Mouse (Mus musculus) erythroblast, embryonic 14.5 days (primary cell): ENCODE results near the gene Prkcb. TPM values are rescaled to one million over a fixed set of nuclear protein-coding genes. Genes with fewer than 3 reads are reported as not detected.

Experiments used
- H3K27me3 ChIP-seq: 2 replicates; pipeline ENCODE4 v1.6.1; 2012; ENCODE audit warnings: inconsistent platforms; ENCODE audit not compliant: control insufficient read depth
- H3K36me3 ChIP-seq: 2 replicates; pipeline ENCODE4 v1.6.1; 2012; ENCODE audit warnings: mild to moderate bottlenecking, inconsistent platforms; ENCODE audit not compliant: control insufficient read depth
- H3K4me1 ChIP-seq: 2 replicates; pipeline ENCODE4 v1.6.1; 2012; ENCODE audit warnings: inconsistent platforms; ENCODE audit not compliant: control insufficient read depth
- H3K4me3 ChIP-seq: replicated peaks from 2 replicates; pipeline ENCODE3; 2012; ENCODE audit warnings: moderate library complexity, mild to moderate bottlenecking, inconsistent platforms
- H3K9me3 ChIP-seq: 2 replicates; pipeline ENCODE4 v1.6.1; 2012; ENCODE audit warnings: low read length, inconsistent platforms, mixed read lengths; ENCODE audit not compliant: control insufficient read depth
- GATA1 ChIP-seq: IDR thresholded peaks from 2 replicates; pipeline ENCODE4 v1.6.1; 2012; ENCODE audit warnings: low read length, inconsistent platforms, mixed read lengths
- TAL1 ChIP-seq: IDR thresholded peaks from 3 replicates; pipeline ENCODE4 v1.6.1; 2012; ENCODE audit warnings: low read length, inconsistent platforms, mixed read lengths
- polyA plus RNA-seq: library from polyadenylated mRNA; stranded (reverse); fragments of >175 nt; gene quantifications from 2 replicates; pipeline ENCODE4 v1.2.3, GENCODE M21; 2012

Gene Prkcb
- polyA plus RNA-seq, 1 experiment, result not detected

DNA sequence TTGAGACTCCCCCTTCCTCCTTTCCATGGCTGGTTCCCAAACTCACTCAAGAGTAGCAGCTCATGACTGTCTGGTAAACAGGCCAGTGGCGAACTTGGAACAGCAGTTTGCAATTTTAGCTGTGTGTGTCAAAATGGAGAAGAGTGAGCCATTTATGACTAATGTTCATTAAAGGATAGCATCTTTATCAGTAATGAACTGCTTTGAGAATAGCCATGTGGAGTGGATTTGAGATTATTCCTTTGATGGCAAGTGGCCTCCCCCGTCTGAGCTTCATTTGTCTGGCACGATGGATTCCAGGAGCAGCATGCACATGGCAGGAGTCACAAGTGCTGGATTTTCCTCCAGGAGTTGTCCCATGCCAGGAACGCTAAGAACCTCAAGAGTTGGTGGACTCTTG lies 281.9 kb downstream of the Prkcb start:
- Histone ChIP-seq H3K4me1 (no peaks in the 10 kb centered on the region), H3K9me3 (peaks cover 2% of the 10 kb centered on the region; the same call in 1 of the 2 replicates), H3K4me3 (no peak overlapping the region), H3K27me3 (no peaks in the 10 kb centered on the region), H3K36me3 (no peaks in the 10 kb centered on the region)
- TF ChIP-seq TAL1 (no peak), GATA1 (no peak)

DNA sequence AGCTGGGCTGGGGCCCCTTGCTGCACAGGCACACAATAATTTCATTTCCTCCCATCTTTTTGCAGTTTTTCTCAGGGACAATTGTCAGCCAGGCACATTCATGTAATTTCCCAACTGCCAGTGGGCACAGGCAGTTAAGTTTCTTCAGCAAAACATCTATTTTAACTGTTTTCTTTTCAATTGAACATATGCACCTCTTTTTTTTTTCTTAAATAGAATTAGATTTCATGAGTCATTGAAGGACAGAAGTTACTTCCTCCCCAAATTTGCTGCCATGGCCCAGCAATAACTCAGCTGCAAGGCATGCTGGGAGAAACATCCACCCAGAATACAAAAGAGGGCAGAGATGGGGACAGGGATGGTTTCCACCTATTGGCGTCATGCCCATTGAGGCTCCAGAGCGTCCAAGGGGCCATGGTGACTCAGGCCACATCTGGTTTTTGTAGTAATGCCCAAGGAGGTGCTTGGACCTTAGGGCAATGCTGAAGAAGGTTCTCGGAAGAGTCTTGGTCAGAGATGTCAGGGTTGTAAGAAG lies 284.6 kb downstream of the Prkcb start:
- TF ChIP-seq TAL1 (no peak), GATA1 (no peak)
- peaks cover 2% of the 10 kb centered on the region; the same call in 1 of the 2 replicates for H3K9me3 ChIP-seq
- no peaks in the 10 kb centered on the region for H3K4me1 ChIP-seq
- H3K36me3 ChIP-seq, result no peaks in the 10 kb centered on the region
- H3K27me3 ChIP-seq, result no peaks in the 10 kb centered on the region
- no peak overlapping the region for H3K4me3 ChIP-seq

DNA sequence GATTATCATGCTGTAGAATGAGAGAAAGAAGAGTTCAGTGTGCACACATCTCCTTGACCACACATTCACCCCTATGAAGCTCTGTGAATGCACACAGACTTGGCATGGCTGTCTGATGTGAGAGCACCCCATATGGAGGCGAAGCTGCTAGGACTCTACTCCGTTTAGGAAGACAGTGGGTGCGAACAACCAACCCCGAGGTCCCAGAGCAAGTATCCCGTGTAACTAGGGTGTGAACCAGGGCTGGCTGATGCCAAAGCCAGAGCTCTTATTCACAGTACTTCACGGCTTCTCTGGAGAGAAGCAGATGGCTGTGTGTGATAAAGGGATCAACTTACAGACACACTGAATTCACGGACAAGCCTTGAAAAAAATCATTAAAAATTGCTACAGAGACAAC lies 285.9 kb downstream of the Prkcb start:
- no peaks in the 10 kb centered on the region for H3K36me3 ChIP-seq
- H3K27me3 ChIP-seq, result no peaks in the 10 kb centered on the region
- 0 out of 2 replicates have a peak, but pooled peaks cover 2% of the 10 kb centered on the region for H3K9me3 ChIP-seq
- TF ChIP-seq GATA1, result no peak
- TF ChIP-seq TAL1, result no peak
- no peak overlapping the region for H3K4me3 ChIP-seq
- H3K4me1 ChIP-seq, result no peaks in the 10 kb centered on the region

DNA sequence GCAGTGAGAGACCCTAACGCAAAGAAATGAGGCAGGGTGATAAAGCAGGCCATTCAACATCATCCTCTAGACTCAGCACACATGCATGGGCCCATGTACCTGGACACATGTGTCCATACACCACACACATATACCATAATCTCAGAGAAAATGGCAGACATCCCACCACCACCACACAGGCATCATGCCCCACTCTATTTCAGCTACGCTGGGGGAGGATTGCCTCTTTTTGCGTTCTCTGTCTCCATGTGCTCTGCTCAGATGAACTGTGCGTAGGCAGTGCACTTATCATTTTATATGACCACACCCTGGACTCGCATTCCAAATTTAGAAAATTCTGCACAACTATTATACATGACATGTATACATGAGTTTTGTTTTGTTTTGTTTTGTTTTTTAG lies 286.5 kb downstream of the Prkcb start:
- Histone ChIP-seq H3K4me3 (no peak overlapping the region), H3K4me1 (no peaks in the 10 kb centered on the region), H3K36me3 (no peaks in the 10 kb centered on the region), H3K27me3 (no peaks in the 10 kb centered on the region), H3K9me3 (0 out of 2 replicates have a peak, but pooled peaks cover 2% of the 10 kb centered on the region)
- no peak for TF ChIP-seq GATA1
- TF ChIP-seq TAL1, result no peak

DNA sequence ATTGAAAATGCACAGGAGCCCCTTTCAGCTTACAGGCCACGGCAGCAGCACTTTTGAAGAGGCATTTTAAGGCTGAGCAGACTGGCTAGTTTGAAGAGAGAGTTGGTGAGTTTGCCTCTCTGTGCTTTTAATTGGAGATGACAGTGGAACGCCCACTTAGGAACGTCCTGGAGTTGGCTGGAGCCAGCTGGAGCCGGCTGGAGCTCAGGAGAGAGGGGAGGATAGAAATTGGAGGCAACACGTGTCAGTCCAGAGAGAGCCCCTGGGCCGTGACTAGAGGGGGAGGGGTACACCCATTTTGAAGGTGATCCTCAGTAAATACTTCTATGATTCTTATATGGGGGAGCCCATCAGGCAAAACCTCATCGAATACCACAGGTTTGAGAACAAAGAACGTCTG lies 287.0 kb downstream of the Prkcb start:
- no peaks in the 10 kb centered on the region for H3K36me3 ChIP-seq
- 0 out of 2 replicates have a peak, but pooled peaks cover 2% of the 10 kb centered on the region for H3K9me3 ChIP-seq
- H3K4me3 ChIP-seq, result no peak overlapping the region
- no peaks in the 10 kb centered on the region for H3K4me1 ChIP-seq
- TF ChIP-seq GATA1 (no peak), TAL1 (no peak)
- H3K27me3 ChIP-seq, result no peaks in the 10 kb centered on the region

DNA sequence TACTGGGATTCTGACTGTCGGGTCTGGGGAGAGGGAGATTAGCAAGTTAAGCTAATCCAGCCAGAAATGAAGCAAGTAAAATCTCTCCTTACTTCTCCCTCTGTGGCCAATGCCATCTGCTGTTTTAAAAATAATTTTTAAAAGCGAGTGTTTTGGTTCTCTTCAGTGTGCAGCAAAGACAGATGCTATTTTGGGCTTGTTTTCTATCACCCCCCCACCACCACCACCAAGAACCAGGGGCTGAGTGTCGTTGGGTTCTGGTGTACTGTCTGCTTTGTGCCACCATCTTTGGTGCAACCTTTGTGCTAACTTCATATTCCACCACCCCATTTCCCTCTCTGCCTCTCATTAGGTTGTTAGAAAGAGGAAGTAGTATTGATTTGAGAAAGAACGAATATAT lies 289.0 kb downstream of the Prkcb start:
- no peaks in the 10 kb centered on the region for H3K27me3 ChIP-seq
- TF ChIP-seq TAL1 (no peak), GATA1 (no peak)
- H3K9me3 ChIP-seq, result 0 out of 2 replicates have a peak, but pooled peaks cover 2% of the 10 kb centered on the region
- H3K4me3 ChIP-seq, result no peak overlapping the region
- H3K4me1 ChIP-seq, result no peaks in the 10 kb centered on the region
- no peaks in the 10 kb centered on the region for H3K36me3 ChIP-seq

DNA sequence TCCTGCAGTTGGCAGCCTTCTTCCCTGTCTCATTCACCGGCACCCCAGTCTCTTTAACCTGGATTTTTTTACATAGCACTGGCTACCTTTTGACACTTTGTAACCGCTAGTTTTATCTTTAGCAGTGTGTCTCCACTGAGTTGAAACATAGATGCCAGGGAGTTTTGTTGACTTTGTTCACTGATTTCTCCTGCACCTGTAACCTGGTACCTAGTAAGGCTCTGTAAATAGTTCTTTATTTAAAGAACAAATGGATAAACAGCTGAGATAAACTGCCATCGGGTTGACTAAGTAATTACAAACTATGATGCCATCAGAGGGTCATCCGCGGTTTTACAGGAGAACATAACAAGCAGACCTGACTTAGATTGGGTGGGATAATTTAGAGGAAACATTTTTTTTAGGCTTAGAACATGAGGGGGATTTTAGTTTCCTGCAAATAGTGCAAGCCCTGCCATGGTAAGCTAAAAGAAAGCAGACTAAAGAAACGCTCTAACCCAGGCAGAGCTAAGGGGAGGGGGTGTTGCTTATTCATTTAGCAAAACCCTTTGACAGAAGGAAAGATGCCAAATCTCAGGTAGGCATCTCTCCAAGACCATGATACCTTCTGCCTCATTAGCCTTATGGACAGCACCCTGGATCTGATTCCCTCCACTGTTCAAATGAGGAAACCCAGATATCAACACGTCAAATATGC lies 291.1 kb downstream of the Prkcb start:
- H3K9me3 ChIP-seq, result 0 out of 2 replicates have a peak, but pooled peaks cover 2% of the 10 kb centered on the region
- H3K4me1 ChIP-seq, result no peaks in the 10 kb centered on the region
- no peak for TF ChIP-seq GATA1
- no peaks in the 10 kb centered on the region for H3K27me3 ChIP-seq
- no peaks in the 10 kb centered on the region for H3K36me3 ChIP-seq
- no peak overlapping the region for H3K4me3 ChIP-seq

DNA sequence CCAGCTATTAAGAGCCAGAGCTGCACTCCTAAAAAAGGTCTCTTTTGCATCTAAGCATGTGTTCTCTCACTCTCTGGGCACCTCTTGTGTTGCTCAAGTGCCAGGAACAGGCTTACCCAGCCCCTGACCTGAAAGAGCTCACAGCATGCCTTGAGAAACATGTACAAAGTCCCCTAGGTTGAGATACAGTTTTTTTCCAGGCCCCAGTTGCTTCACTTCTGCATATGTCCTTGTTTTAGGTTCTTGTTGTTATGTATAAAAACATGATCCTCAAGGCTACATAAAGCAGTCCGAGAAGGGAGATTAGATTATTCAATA lies 291.6 kb downstream of the Prkcb start:
- no peaks in the 10 kb centered on the region for H3K36me3 ChIP-seq
- no peak overlapping the region for H3K4me3 ChIP-seq
- no peaks in the 10 kb centered on the region for H3K27me3 ChIP-seq
- no peak for TF ChIP-seq GATA1
- no peak for TF ChIP-seq TAL1
- H3K4me1 ChIP-seq, result no peaks in the 10 kb centered on the region
- H3K9me3 ChIP-seq, result no peaks in the 10 kb centered on the region

DNA sequence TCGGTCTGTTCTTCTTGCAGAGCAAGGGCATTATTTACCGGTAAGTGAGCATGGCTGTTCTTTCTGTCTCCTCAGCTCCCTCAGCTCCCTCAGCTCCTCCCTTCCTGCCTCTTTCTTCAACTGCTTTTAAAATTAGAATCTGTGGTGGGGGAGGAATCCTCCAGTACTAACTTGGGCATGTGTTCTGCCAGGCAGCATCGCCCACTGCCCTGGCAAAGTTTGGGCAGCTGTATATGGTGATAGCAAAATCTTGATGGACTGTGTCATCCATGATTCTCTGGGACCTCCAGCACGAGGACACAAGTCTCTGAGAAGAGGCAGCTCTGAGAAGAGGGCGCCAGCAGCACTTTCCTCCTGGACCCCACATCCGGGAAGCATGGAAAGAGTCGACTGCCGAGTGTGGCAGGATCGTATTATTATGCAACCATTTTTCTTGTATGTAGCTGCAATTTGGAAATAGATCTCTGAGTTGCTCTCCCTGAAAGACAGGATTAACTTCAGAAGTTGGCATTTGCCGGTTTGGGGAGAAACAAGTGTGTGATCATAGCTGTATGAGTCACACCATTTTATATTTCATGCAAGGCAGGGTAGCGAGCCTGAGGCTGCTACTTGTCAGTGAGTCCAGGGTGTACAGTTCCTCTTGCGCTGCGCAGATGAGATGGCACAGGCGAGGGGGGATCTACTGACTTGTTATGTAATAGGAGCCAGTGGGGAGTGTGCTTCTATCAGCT lies 296.0 kb downstream of the Prkcb start:
- Histone ChIP-seq H3K9me3 (no peaks in the 10 kb centered on the region), H3K4me3 (no peak overlapping the region)
- TF ChIP-seq TAL1 (no peak), GATA1 (no peak)

More for the DNA sequence above, 296.0 kb downstream of the Prkcb start:
- no peaks in the 10 kb centered on the region for H3K36me3 ChIP-seq
- no peaks in the 10 kb centered on the region for H3K4me1 ChIP-seq
- no peaks in the 10 kb centered on the region for H3K27me3 ChIP-seq
